Mouse (Mus musculus) embryonic facial prominence, embryonic 11.5 days (tissue): ENCODE data around the gene Gm20388. TPM values are rescaled to one million over a fixed set of nuclear protein-coding genes. Genes with fewer than 3 reads are reported as not detected.

Source experiments
- ATAC-seq: fragments of 200-750 bp; cut with Nextera tagmentation; replicated peaks from 2 replicates; pipeline ENCODE4 v1.8.0; 2017; ENCODE audit warnings: low read depth; ENCODE audit not compliant: insufficient number of reproducible peaks, low FRiP score, low TSS enrichment
- DNase-seq: peaks from one replicate; pipeline ENCODE4 v3.0.0-alpha.2; 2015; ENCODE audit warnings: low spot score
- H3K27ac ChIP-seq: fragments of 300-500 bp; sonication (generic); replicated peaks from 2 replicates; pipeline ENCODE4 v1.5.1; 2014; ENCODE audit warnings: mild to moderate bottlenecking, low read depth, low read length, control low read depth
- H3K27me3 ChIP-seq: fragments of 300-500 bp; sonication (generic); 2 replicates; pipeline ENCODE4 v1.6.1; 2014; ENCODE audit warnings: mild to moderate bottlenecking, low read length, moderate library complexity, mixed read lengths; ENCODE audit not compliant: control insufficient read depth, insufficient read depth
- H3K36me3 ChIP-seq: fragments of 300-500 bp; sonication (generic); replicated peaks from 2 replicates; pipeline ENCODE4 v1.6.1; 2014; ENCODE audit warnings: low read depth, mild to moderate bottlenecking, low read length, moderate library complexity, mixed read lengths; ENCODE audit not compliant: control insufficient read depth, insufficient read depth
- H3K4me1 ChIP-seq: fragments of 300-500 bp; sonication (generic); 2 replicates; pipeline ENCODE4 v1.6.1; 2014; ENCODE audit warnings: low read length, mixed read lengths; ENCODE audit not compliant: control insufficient read depth, insufficient read depth
- H3K4me2 ChIP-seq: fragments of 300-500 bp; sonication (generic); 2 replicates; pipeline ENCODE4 v1.6.1; 2014; ENCODE audit warnings: low read depth, mild to moderate bottlenecking, control low read depth, low read length, moderate library complexity
- H3K4me3 ChIP-seq: fragments of 300-500 bp; sonication (generic); 2 replicates; pipeline ENCODE4 v1.5.1; 2014; ENCODE audit warnings: low read depth, low read length, control low read depth
- H3K9ac ChIP-seq: fragments of 300-500 bp; sonication (generic); replicated peaks from 2 replicates; pipeline ENCODE4 v1.6.1; 2014; ENCODE audit warnings: mild to moderate bottlenecking, control low read depth, low read length
- H3K9me3 ChIP-seq: fragments of 300-500 bp; sonication (generic); replicated peaks from 2 replicates; pipeline ENCODE4 v1.6.1; 2016; ENCODE audit warnings: mild to moderate bottlenecking, low read length, inconsistent platforms, mixed read lengths; ENCODE audit not compliant: control insufficient read depth
- WGBS: fragments of 180-500 bp; shearing (Covaris S2); extraction: QIAGEN DNeasy Blood & Tissue Kit; methylation state at CpG from one replicate; pipeline ENCODE4 v1.1.7; 2014; 5-methylcytosine and 5-hydroxymethylcytosine counted together
- polyA plus RNA-seq: library from polyadenylated mRNA; unstranded; fragments of >200 nt; fragmentation: Nextera tagmentation; extraction: Ambion mirVana; gene quantifications from 2 replicates; pipeline ENCODE4 v1.2.1, GENCODE M21; 2014

Gm20388 gene
- polyA plus RNA-seq, 1 experiment from 2014 or later, result 3.1 TPM

- 89% methylated on average over 9 of the region's 9 CpGs for WGBS
- Histone ChIP-seq H3K4me2 (no peak overlapping the region), H3K4me1 (no peaks in the 10 kb centered on the region), H3K9ac (no peak overlapping the region), H3K4me3 (no peak overlapping the region), H3K27ac (no peak overlapping the region), H3K27me3 (no peaks in the 10 kb centered on the region), H3K9me3 (no peaks in the 10 kb centered on the region), H3K36me3 (no peaks in the 10 kb centered on the region)
- no peak for ATAC-seq
- DNase-seq, result no peak
These were observed 4346.2 kb downstream of the Gm20388 start for GRCm38 (mm10) chr8:124256841-124257240.

GRCm38 (mm10) chr8:124257363-124257762 is 4346.7 kb downstream of the Gm20388 start:
- DNase-seq (no peak), ATAC-seq (no peak)
- Histone ChIP-seq H3K36me3 (no peaks in the 10 kb centered on the region), H3K4me3 (no peak overlapping the region), H3K27me3 (no peaks in the 10 kb centered on the region), H3K4me2 (no peak overlapping the region), H3K9ac (no peak overlapping the region), H3K9me3 (no peaks in the 10 kb centered on the region), H3K27ac (no peak overlapping the region), H3K4me1 (no peaks in the 10 kb centered on the region)
- 89% methylated on average over 10 of the region's 10 CpGs for WGBS

GRCm38 (mm10) chr8:124259146-124259545 is 4348.5 kb downstream of the Gm20388 start:
- no peaks in the 10 kb centered on the region for H3K9me3 ChIP-seq
- no peaks in the 10 kb centered on the region for H3K36me3 ChIP-seq
- no peak overlapping the region for H3K4me2 ChIP-seq
- no peaks in the 10 kb centered on the region for H3K27me3 ChIP-seq
- ATAC-seq (no peak), DNase-seq (no peak)
- no peak overlapping the region for H3K4me3 ChIP-seq
- no peak overlapping the region for H3K27ac ChIP-seq
- whole genome bisulfite sequencing, result 83% methylated on average over 4 of the region's 4 CpGs
- H3K9ac ChIP-seq, result no peak overlapping the region
- H3K4me1 ChIP-seq, result no peaks in the 10 kb centered on the region

GRCm38 (mm10) chr8:124259925-124260324 is 4349.3 kb downstream of the Gm20388 start:
- H3K4me2 ChIP-seq, result no peak overlapping the region
- no peaks in the 10 kb centered on the region for H3K9me3 ChIP-seq
- H3K27me3 ChIP-seq, result no peaks in the 10 kb centered on the region
- no peaks in the 10 kb centered on the region for H3K4me1 ChIP-seq
- H3K36me3 ChIP-seq, result no peaks in the 10 kb centered on the region
- no peak overlapping the region for H3K9ac ChIP-seq
- no peak for ATAC-seq
- no peak for DNase-seq
- WGBS, result 73% methylated on average over 7 of the region's 7 CpGs
- no peak overlapping the region for H3K27ac ChIP-seq
- H3K4me3 ChIP-seq, result no peak overlapping the region

GRCm38 (mm10) chr8:124260371-124260770 is 4349.7 kb downstream of the Gm20388 start:
- no peaks in the 10 kb centered on the region for H3K36me3 ChIP-seq
- H3K9ac ChIP-seq, result no peak overlapping the region
- no peaks in the 10 kb centered on the region for H3K27me3 ChIP-seq
- H3K4me1 ChIP-seq, result no peaks in the 10 kb centered on the region
- no peak overlapping the region for H3K27ac ChIP-seq
- no peak overlapping the region for H3K4me2 ChIP-seq
- H3K4me3 ChIP-seq, result no peak overlapping the region
- 64% methylated on average over 12 of the region's 12 CpGs for WGBS
- no peaks in the 10 kb centered on the region for H3K9me3 ChIP-seq
- ATAC-seq, result no peak
- no peak for DNase-seq

- no peak overlapping the region for H3K9ac ChIP-seq
- 56% methylated on average over 9 of the region's 9 CpGs for WGBS
- no peaks in the 10 kb centered on the region for H3K36me3 ChIP-seq
- no peaks in the 10 kb centered on the region for H3K4me1 ChIP-seq
- H3K9me3 ChIP-seq, result no peaks in the 10 kb centered on the region
- H3K4me2 ChIP-seq, result no peak overlapping the region
- H3K27ac ChIP-seq, result no peak overlapping the region
- H3K27me3 ChIP-seq, result no peaks in the 10 kb centered on the region
- H3K4me3 ChIP-seq, result no peak overlapping the region
- ATAC-seq (no peak), DNase-seq (no peak)
These were observed 4352.4 kb downstream of the Gm20388 start for GRCm38 (mm10) chr8:124263058-124263457.

GRCm38 (mm10) chr8:124264032-124264431 is 4353.4 kb downstream of the Gm20388 start:
- no peak for ATAC-seq
- no peak overlapping the region for H3K9ac ChIP-seq

GRCm38 (mm10) chr8:124264671-124265070 is 4354.0 kb downstream of the Gm20388 start:
- H3K9me3 ChIP-seq, result no peaks in the 10 kb centered on the region
- DNase-seq (no peak), ATAC-seq (no peak)
- no peaks in the 10 kb centered on the region for H3K36me3 ChIP-seq
- no peaks in the 10 kb centered on the region for H3K27me3 ChIP-seq
- H3K9ac ChIP-seq, result no peak overlapping the region
- no peaks in the 10 kb centered on the region for H3K4me1 ChIP-seq
- H3K4me3 ChIP-seq, result no peak overlapping the region
- no peak overlapping the region for H3K4me2 ChIP-seq
- H3K27ac ChIP-seq, result no peak overlapping the region
- 90% methylated on average over 12 of the region's 12 CpGs for WGBS

More at GRCm38 (mm10) chr8:124264032-124264431, 4353.4 kb downstream of the Gm20388 start:
- Histone ChIP-seq H3K9me3 (no peaks in the 10 kb centered on the region), H3K4me3 (no peak overlapping the region), H3K27ac (no peak overlapping the region), H3K36me3 (no peaks in the 10 kb centered on the region), H3K27me3 (no peaks in the 10 kb centered on the region), H3K4me2 (no peak overlapping the region), H3K4me1 (no peaks in the 10 kb centered on the region)
- WGBS, result 88% methylated on average over 8 of the region's 8 CpGs
- DNase-seq, result no peak
